Mouse (Mus musculus) NIH3T3 (cell line): ENCODE results near the gene Itgb3bp.
A peak's percentile ranks its signal among the peaks of the same experiment; 100 is the strongest.

ENCODE experiments used
- DNase-seq: peaks from one replicate; pipeline ENCODE4 v3.0.0-alpha.2; 2012; ENCODE audit warnings: low read depth

Itgb3bp gene

DNA sequence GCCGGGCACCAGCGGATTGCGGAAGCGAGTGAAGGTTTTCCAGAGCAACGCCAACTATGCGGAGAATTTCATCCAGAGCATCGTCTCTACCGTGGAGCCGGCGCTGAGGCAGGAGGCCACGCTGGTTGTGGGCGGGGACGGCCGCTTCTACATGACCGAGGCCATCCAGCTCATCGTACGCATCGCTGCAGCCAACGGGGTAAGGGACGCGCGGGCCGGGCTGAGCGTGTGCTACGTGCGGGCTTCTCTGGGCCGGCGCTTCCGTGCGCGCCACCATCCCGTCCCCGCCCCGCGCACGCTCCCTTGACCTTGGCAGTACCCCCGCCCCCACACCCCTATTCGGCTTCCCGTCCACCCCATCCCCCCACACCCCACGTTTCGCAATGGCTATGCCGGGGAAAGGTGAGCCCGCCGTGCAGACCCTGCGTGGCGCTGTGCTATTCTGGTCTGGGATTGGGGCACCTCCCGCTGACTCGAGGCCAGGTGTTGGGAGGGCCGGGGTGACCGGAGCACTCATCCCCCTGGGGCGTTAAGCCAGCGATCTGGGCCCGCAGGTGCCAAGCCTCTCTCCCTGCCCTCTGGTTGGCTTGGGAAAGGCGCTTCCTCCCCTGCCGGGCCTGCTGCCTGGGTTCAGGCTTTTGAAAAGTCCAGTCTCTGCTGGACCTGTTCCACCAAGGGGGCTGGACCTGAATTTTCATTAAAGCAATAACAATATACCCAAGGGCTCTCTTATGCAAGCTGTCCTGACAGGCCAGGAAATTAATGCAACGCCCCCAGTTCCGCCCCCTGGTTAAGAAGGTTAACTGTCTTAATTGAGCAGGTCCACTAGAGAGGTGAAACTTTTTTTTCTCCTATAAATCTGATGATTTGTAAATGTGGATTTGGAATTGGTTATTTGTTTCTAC is at the start of gene Itgb3bp:
Itgb3bp (minus strand) TSS at position 201 of the 905 bp plus-strand sequence.
- peak; percentile 90 for DNase-seq

DNA sequence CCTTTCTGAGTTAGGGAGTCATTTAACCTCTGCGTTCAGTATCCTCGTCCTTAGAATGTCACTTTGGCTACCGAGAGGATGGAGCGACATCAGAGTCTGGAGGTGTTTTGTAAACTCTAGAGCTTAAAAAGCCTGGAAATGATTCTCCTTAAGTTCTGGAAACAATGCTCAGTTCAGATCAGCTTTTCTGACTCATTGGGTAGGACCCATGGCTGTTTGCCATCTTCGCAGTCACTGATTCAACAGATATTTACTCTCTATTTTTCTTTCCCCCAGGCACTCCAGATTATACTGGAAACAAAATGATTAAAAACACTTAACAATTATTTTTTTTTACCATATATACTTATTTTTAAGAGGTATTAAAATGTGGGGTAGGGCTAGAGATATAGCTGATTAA is 49.7 kb upstream of the Itgb3bp start:
- DNase-seq: peak; percentile 96

DNA sequence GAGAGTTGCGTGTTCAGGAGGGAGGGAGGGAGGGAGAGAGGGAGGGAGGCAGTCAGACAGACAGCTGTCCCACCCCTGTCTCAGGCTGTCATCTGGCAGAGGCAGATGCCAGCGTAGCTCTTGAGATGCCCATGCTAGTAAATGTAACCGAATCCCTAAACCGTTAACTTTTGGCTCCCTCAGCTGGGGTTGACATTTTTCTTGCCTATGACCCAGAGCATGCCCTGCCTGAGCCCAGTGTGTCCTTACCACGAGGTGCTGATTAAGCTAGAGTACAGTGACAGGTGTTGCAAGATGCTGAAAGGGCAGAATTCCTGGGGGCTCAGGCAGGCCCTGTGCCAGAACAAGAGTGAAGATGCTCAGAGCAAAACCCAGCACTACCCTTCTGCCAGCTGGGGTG is 44.8 kb upstream of the Itgb3bp start:
- no peak for DNase-seq

DNA sequence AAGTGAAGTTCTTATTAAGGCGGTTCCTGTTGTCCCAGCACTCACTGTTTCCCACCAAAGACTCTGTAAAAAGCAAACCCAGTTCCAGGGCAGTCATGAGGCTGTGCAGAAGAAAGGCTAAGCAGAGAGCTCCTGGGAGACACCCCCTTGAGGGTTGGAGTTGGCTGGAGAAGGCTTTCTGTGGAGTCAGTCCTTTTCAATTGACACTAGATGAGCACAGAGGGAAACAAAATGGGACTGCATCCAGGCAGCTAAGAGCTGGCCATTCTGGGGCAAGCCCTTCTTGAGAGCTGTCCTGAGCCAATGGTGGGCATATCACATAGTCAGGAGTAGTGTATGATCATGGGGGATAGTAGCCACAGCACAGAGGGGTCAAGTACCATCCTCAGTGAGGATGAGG is 44.3 kb upstream of the Itgb3bp start:
- DNase-seq: peak; percentile 29

GRCm38 (mm10) chr4:99972886-99973285 is 43.3 kb upstream of the Itgb3bp start:
- DNase-seq: no peak

DNA sequence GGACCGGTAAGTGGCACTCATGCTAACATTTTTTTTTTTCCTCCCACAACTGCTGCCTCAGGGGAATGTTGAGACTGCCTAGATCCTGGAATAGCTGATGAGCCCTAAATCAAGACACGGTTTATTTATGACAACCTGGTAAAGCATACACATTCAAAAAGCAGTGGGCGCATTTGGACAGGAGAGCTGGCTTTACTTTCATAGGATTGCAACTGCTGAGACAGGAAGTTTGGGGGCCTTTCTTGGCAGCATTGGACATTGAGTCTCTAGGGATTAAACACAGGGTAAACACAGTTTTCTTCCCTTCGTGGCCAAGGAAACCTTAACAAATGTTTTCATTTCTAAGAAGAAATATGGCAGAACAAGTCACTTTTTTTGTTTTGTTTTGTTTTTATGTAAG is 40.5 kb upstream of the Itgb3bp start:
- peak; percentile 82 for DNase-seq

DNA sequence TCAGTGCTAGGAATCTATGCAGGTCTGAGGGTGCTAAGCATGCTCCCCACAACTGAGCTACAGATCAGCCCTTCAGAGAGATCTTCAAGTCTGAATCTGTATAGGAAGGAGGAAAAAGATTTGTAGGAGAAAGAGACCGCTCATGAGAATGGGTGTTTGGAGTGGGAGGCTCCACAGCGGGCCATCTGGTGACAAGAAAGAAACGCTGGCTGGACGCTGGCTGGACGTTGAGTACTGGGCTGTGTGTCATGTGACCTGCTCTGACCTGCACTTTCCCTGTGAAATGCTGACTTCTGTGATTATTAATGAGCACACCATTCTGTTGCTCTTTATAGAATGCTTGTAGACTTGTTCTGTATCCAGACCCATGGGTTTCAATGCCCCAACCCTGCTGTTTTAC is 39.7 kb upstream of the Itgb3bp start:
- DNase-seq: no peak

- DNase-seq: no peak
Observed at GRCm38 (mm10) chr4:99966555-99966954, 36.9 kb upstream of the Itgb3bp start.

- peak; percentile 40 for DNase-seq
Observed at GRCm38 (mm10) chr4:99959308-99959707, 29.7 kb upstream of the Itgb3bp start.

- DNase-seq: no peak
Observed at GRCm38 (mm10) chr4:99958084-99958815, 28.6 kb upstream of the Itgb3bp start.

DNA sequence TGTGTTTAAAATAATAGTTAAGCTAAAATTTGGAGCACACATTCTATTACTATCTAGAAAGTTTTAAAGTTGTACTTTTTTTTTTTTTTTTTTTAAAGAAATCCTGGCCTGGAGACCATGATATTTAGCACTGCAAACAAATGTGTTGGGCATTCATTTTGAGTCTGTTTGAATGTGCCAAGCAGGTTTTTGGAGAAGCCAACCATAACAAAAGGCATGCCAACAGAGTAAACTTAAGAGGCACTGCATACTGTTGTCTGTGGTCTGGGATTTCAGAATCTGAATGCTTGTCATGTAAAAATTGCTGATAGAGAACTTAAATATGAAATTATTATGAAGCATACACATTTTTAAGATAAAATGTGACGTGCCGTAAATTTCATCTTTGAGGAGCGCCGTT is 27.6 kb upstream of the Itgb3bp start:
- DNase-seq: peak; percentile 76

- no peak for DNase-seq
Observed at GRCm38 (mm10) chr4:99955396-99955795, 25.8 kb upstream of the Itgb3bp start.

DNA sequence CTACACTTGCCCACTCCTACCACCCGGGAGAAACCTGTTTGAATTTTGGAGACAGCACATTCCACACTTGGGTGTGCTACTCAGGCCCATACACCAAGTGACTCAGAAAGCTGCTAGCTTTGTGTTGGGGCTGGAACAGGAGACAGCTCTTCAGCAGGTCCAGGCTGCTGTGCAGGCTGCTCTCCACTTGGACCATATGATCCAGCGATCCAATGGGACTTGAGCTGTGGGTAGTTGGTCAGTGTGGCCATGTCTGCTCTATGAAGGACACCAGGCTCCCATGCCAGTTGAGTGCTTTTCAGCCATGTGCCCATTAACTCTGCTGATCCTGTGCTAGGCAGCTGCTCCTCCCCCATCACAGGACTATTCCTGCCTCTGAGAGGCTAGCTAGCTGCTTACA is 24.3 kb upstream of the Itgb3bp start:
- no peak for DNase-seq

DNA sequence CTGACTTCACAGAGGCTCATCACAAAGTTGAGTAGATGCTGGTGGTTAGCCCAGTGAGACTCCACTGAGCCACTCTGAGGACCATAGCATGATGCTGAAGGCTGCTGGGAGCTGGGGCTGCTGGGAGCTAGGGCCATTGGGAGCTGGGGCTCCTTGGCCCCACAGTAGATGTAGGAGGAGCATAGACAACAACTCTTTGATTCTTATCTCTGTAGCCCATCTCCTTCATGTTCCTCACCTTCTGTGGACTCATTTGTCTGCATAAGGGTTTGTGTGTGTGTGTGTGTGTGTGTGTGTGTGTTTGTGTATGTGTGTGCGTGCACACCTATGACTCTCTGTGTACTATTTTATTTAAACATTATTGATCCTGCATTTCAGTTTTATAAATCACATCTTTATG is 18.3 kb upstream of the Itgb3bp start:
- no peak for DNase-seq

DNA sequence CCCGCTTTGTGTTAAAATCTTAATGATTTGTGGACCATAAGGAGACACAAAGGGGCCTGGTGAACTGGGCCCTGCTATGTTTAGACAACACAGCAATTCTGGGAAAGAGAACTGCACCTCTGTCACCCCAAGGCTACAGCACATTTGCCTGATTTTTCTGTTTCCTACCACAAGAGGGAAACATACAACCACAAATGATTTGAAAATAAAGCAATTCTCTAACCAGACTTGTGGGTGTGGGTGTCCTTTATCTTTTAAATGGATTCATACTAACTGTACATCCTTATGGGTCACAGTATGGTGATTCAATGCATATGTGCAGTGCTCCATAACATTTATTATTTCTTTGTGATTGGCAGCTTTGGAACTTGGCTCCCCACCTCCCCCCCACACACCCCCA is 17.6 kb upstream of the Itgb3bp start:
- DNase-seq: peak; percentile 78

- DNase-seq: no peak
Observed at GRCm38 (mm10) chr4:99946516-99946915, 16.9 kb upstream of the Itgb3bp start.

DNA sequence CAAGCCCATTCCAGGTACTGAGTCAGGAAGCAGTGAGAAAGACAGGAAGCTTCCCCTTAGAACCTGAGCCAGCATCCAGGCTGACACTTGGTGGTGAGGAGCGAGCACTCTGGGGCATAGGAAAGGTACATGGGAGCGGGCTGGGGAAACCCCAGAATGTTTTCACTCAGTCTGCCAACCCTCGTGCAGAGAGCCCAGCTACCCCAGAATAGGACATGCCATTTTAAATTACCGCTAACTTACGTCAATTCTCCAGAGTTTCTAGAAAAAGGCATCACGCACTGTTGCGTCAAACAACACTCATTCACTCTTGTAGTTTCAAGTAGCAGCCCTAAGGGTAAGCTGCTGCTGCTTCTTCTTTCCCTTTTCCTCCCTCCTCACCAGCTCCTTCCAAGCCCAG is 15.4 kb upstream of the Itgb3bp start:
- no peak for DNase-seq

- no peak for DNase-seq
Observed at GRCm38 (mm10) chr4:99944606-99945005, 15.0 kb upstream of the Itgb3bp start.

- DNase-seq: no peak
Observed at GRCm38 (mm10) chr4:99941655-99942414, 12.2 kb upstream of the Itgb3bp start.

GRCm38 (mm10) chr4:99939711-99940505 is 10.3 kb upstream of the Itgb3bp start:
- no peak for DNase-seq

DNA sequence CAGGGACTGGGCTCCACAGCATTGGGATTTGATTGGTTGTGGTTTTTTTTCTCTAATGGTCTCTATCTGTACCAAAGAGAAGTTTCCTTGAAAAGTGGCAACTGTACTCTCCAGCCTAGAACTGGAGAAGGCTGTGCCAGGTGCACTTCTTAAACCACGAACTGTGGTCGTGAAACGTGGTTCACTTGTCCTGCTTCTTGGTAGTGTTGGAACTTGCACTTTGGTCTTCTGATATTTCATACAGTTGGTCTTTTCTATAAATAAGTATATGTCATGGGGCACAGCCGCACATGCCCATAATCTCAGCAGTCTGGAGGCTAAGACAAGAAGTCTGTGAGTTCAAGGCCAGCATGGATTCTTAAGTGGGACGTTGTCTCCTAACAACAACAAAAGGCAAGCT is 6.7 kb upstream of the Itgb3bp start:
- DNase-seq: no peak

DNA sequence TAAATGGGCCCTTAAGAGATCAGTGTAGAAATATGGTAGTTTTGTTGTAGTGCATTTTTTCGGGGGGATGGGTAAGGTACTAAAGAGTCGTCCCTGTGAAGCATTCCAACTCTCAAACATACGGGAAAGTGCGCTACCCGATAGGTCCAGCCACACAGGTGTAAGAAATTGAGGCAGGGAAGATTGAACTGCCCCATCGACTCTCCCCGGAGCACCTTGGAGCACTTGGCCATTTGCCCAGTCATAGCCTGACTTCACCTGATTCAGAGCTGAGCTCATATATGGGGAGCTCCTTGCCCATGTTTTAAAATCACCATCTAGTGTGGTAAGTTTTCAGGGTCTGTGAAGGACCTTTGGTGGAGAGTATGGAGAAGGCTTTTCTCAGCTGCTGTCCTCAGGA is 5.2 kb upstream of the Itgb3bp start:
- no peak for DNase-seq
